11 mouse cellular contexts compared by ENCODE assay signal in the genomic region with DNA sequence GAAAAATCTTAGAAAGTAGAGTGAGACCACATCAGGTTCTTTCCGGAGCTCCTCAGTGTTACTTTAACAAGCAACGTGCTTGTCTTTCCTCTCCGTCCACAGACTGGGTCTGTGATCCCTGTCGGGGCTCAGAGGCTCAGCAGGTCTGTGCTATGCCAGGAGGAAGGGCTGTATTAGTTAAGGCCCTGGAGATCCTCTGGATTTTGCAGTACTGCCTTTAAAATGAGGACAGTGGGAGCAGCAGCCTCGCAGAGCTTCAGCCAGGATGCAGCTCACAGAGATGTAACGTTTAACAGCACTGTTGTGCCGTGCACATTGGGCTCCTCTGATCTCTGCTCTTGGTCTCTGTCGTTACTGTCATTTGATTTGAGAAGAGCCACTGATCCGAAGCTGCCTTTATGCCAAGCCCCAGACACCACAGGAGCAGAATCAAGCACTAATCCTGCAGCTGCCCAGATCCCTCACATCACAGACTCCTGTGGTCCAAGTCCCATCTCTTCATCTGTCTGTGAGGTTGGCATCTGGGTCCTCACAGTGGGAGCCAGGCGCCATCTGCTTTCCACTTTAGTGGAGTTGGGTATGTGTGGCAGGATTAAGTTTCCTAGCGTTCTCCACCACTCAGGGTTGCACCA.
A peak's percentile ranks its signal among the peaks of the same experiment; 100 is the strongest.
DNase-seq lines count a peak whose midpoint lies in the region; ATAC-seq and TF ChIP-seq lines count a peak whose summit lies in the region.
"Had no signal": no experiment of that assay in that cellular context is flagged by ENCODE, and none has a peak within 500 bp of the region (broad histone marks: within the 10 kb centered on the region; RNA-seq: fewer than 3 reads in every experiment).

No protein-coding gene starts in this region.

- no peaks in the 10 kb centered on the region for H3K27me3 ChIP-seq in heart, embryonic 11.5 days (ENCODE audit: control insufficient read depth, insufficient read depth, low read length)
- no peaks in the 10 kb centered on the region for H3K27me3 ChIP-seq in neural tube, embryonic 13.5 days
- H3K27me3 ChIP-seq in stomach, postnatal 0 days (ENCODE audit: control insufficient read depth, insufficient read depth, low read length), result no peaks in the 10 kb centered on the region
- H3K27me3 ChIP-seq: stomach, embryonic 15.5 days had no signal

- H3K36me3 ChIP-seq in heart, embryonic 11.5 days (ENCODE audit: control insufficient read depth, insufficient read depth, low read length), result no peaks in the 10 kb centered on the region
- H3K36me3 ChIP-seq in neural tube, embryonic 13.5 days, result no peaks in the 10 kb centered on the region
- H3K36me3 ChIP-seq in stomach, postnatal 0 days (ENCODE audit: control insufficient read depth, insufficient read depth, low read length), result no peaks in the 10 kb centered on the region
- H3K36me3 ChIP-seq: G1E; stomach, embryonic 15.5 days had no signal

- peak overlapping the region; percentile 76 for H3K27ac ChIP-seq in heart, embryonic 11.5 days (ENCODE audit: low read depth, low read length)
- H3K27ac ChIP-seq in neural tube, embryonic 13.5 days (replicated peaks), result peak overlapping the region; percentile 55
- H3K27ac ChIP-seq in stomach, postnatal 0 days (replicated peaks), result no peak overlapping the region
- H3K27ac ChIP-seq: liver, embryonic 14.5 days; stomach, embryonic 15.5 days had no signal

- no peak overlapping the region for H3K4me3 ChIP-seq in heart, embryonic 11.5 days (ENCODE audit: low read depth, low read length)
- no peak overlapping the region for H3K4me3 ChIP-seq in neural tube, embryonic 13.5 days
- H3K4me3 ChIP-seq in stomach, postnatal 0 days (ENCODE audit: low read depth, low read length), result no peak overlapping the region
- H3K4me3 ChIP-seq: stomach, embryonic 15.5 days had no signal

- no peaks in the 10 kb centered on the region for H3K9me3 ChIP-seq in heart, embryonic 11.5 days (replicated peaks; ENCODE audit: control insufficient read depth, low read length)
- H3K9me3 ChIP-seq in neural tube, embryonic 13.5 days, result no peaks in the 10 kb centered on the region
- no peaks in the 10 kb centered on the region for H3K9me3 ChIP-seq in stomach, postnatal 0 days (ENCODE audit: control insufficient read depth, low read length)
- H3K9me3 ChIP-seq: stomach, embryonic 15.5 days had no signal

- DNase-seq in heart, postnatal 4 days, result no peak
- no peak for DNase-seq in neural tube, embryonic 10.5 days (ENCODE audit: extremely low spot score, low spot score)
- no peak for DNase-seq in stomach, postnatal 0 days (ENCODE audit: low spot score)
- DNase-seq in frontal cortex, postnatal 10 days (ENCODE audit: low spot score in 2 of 2), result no peak
- no peak for DNase-seq in cerebellum, adult 11 months

- no peak for TF ChIP-seq EP300 in stomach, postnatal 0 days (optimal IDR thresholded peaks at IDR 0.05)

- H3K4me2 ChIP-seq in heart, embryonic 11.5 days, result no peak overlapping the region
- no peak overlapping the region for H3K4me2 ChIP-seq in neural tube, embryonic 13.5 days
- no peak overlapping the region for H3K4me2 ChIP-seq in stomach, postnatal 0 days (replicated peaks; ENCODE audit: low read depth)
- H3K4me2 ChIP-seq: stomach, embryonic 15.5 days had no signal

- no peak for TF ChIP-seq CTCF in stomach, postnatal 0 days (IDR thresholded peaks at IDR 0.05; ENCODE audit: low read depth)

- peaks cover 40% of the 10 kb centered on the region for H3K4me1 ChIP-seq in heart, embryonic 11.5 days (ENCODE audit: control insufficient read depth, insufficient read depth, low read length)
- H3K4me1 ChIP-seq in neural tube, embryonic 13.5 days (replicated peaks), result no peaks in the 10 kb centered on the region
- H3K4me1 ChIP-seq in stomach, postnatal 0 days (replicated peaks; ENCODE audit: control insufficient read depth, insufficient read depth), result no peaks in the 10 kb centered on the region
- H3K4me1 ChIP-seq: stomach, embryonic 15.5 days had no signal

- no peak for ATAC-seq in heart, embryonic 11.5 days (replicated peaks; ENCODE audit: insufficient number of reproducible peaks, low FRiP score, low TSS enrichment)
- ATAC-seq in neural tube, embryonic 13.5 days (ENCODE audit: low read depth), result no peak
- ATAC-seq in inflammation-experienced regulatory T-cells, adult 6 months, result peak; percentile 12
- ATAC-seq in stomach, postnatal 0 days (ENCODE audit: low FRiP score, low TSS enrichment), result 0 out of 2 replicates have a peak, but pooled peaks have one; percentile 17

- H3K9ac ChIP-seq in heart, embryonic 11.5 days (ENCODE audit: low read depth, low read length), result no peak overlapping the region
- H3K9ac ChIP-seq in neural tube, embryonic 13.5 days, result no peak overlapping the region
- H3K9ac ChIP-seq in stomach, postnatal 0 days (ENCODE audit: low read length), result no peak overlapping the region
- H3K9ac ChIP-seq: liver, embryonic 14.5 days; stomach, embryonic 15.5 days had no signal

- WGBS in heart, embryonic 11.5 days (ENCODE audit: insufficient replicate concordance), result 44% methylated on average over 11 of the region's 11 CpGs
- WGBS in neural tube, embryonic 13.5 days, result 79% methylated on average over 11 of the region's 11 CpGs
- 59% methylated on average over 11 of the region's 11 CpGs for WGBS in stomach, postnatal 0 days

Comparison
In these comparisons a context has a peak if more than half of its experiments do, and no peak if none do; other contexts are left out.
1. ATAC-seq: peak in inflammation-experienced regulatory T-cells, adult 6 months (single experiment) and stomach, postnatal 0 days (single experiment); none in heart, embryonic 11.5 days (single experiment) and neural tube, embryonic 13.5 days (single experiment).